Mouse (Mus musculus) kidney, postnatal 25 days (tissue): ENCODE results near the gene Gtf2h1.
"Not testable (repeated sequence)": the region's sequence is repeated elsewhere in the genome, so short reads cannot be mapped to it uniquely, and the experiment has no call there.

ENCODE experiments used
- DNase-seq, 2 experiments: peaks; one replicate each; pipeline ENCODE4 v3.0.0; 2021; ENCODE audit warnings: mixed read lengths in 2 of 2

The Gtf2h1 gene

GRCm38 (mm10) chr7:46831693-46832092 lies 35.8 kb downstream of the Gtf2h1 start:
- no peak for DNase-seq

GRCm38 (mm10) chr7:46832112-46832810 lies 36.4 kb downstream of the Gtf2h1 start:
- not testable (repeated sequence) for DNase-seq

GRCm38 (mm10) chr7:46833266-46833665 lies 37.4 kb downstream of the Gtf2h1 start:
- DNase-seq, result peak; percentile 90 to 93

- DNase-seq, result no peak
Observed at GRCm38 (mm10) chr7:46833670-46834255, 37.9 kb downstream of the Gtf2h1 start.

GRCm38 (mm10) chr7:46834994-46835610 lies 39.2 kb downstream of the Gtf2h1 start:
- peak in 1 of 2 experiments; percentile 49 for DNase-seq

- DNase-seq, result no peak
Observed at GRCm38 (mm10) chr7:46836357-46836756, 40.5 kb downstream of the Gtf2h1 start.

- no peak for DNase-seq
Observed at GRCm38 (mm10) chr7:46837073-46837472, 41.2 kb downstream of the Gtf2h1 start.

GRCm38 (mm10) chr7:46838104-46838671 lies 42.3 kb downstream of the Gtf2h1 start:
- peak; percentile 65 to 81 for DNase-seq

- DNase-seq, result peak; percentile 80 to 94
Observed at GRCm38 (mm10) chr7:46838891-46839302, 43.0 kb downstream of the Gtf2h1 start.

GRCm38 (mm10) chr7:46839446-46839845 lies 43.5 kb downstream of the Gtf2h1 start:
- peak; percentile 76 to 89 for DNase-seq

GRCm38 (mm10) chr7:46839861-46840260 lies 44.0 kb downstream of the Gtf2h1 start:
- DNase-seq, result no peak

GRCm38 (mm10) chr7:46840326-46840725 lies 44.4 kb downstream of the Gtf2h1 start:
- peak in 1 of 2 experiments; percentile 63 for DNase-seq

- no peak for DNase-seq
Observed at GRCm38 (mm10) chr7:46840787-46841525, 45.1 kb downstream of the Gtf2h1 start, which contains the start of gene Ldha. Gene Ldha (plus strand): TSS chr7:46841475.

- peak in 1 of 2 experiments; percentile 47 for DNase-seq
Observed at GRCm38 (mm10) chr7:46842278-46842677, 46.4 kb downstream of the Gtf2h1 start.

- no peak for DNase-seq
Observed at GRCm38 (mm10) chr7:46843576-46843975, 47.7 kb downstream of the Gtf2h1 start.

- peak; percentile 97 for DNase-seq
Observed at GRCm38 (mm10) chr7:46845211-46845977, 49.5 kb downstream of the Gtf2h1 start.

- no peak for DNase-seq
Observed at GRCm38 (mm10) chr7:46845978-46846485, 50.1 kb downstream of the Gtf2h1 start.

- peak; percentile 59 to 82 for DNase-seq
Observed at GRCm38 (mm10) chr7:46846486-46847244, 50.8 kb downstream of the Gtf2h1 start.

- peak in 1 of 2 experiments; percentile 72 for DNase-seq
Observed at GRCm38 (mm10) chr7:46849287-46849686, 53.4 kb downstream of the Gtf2h1 start.

GRCm38 (mm10) chr7:46851026-46851425 lies 55.1 kb downstream of the Gtf2h1 start:
- DNase-seq, result no peak

GRCm38 (mm10) chr7:46852666-46853065 lies 56.8 kb downstream of the Gtf2h1 start:
- peak in 1 of 2 experiments; percentile 19 for DNase-seq
